Mouse (Mus musculus) frontal cortex, postnatal 36 days (tissue): ENCODE measurements around the gene Celf1.
A peak's percentile ranks its signal among the peaks of the same experiment; 100 is the strongest.
"Not testable (repeated sequence)": the region's sequence is repeated elsewhere in the genome, so short reads cannot be mapped to it uniquely, and the experiment has no call there.

ENCODE experiments used
- DNase-seq, 2 experiments: peaks; one replicate each; pipeline ENCODE4 v3.0.0; 2022; ENCODE audit warnings: low spot score in 2 of 2

Celf1 gene

DNA sequence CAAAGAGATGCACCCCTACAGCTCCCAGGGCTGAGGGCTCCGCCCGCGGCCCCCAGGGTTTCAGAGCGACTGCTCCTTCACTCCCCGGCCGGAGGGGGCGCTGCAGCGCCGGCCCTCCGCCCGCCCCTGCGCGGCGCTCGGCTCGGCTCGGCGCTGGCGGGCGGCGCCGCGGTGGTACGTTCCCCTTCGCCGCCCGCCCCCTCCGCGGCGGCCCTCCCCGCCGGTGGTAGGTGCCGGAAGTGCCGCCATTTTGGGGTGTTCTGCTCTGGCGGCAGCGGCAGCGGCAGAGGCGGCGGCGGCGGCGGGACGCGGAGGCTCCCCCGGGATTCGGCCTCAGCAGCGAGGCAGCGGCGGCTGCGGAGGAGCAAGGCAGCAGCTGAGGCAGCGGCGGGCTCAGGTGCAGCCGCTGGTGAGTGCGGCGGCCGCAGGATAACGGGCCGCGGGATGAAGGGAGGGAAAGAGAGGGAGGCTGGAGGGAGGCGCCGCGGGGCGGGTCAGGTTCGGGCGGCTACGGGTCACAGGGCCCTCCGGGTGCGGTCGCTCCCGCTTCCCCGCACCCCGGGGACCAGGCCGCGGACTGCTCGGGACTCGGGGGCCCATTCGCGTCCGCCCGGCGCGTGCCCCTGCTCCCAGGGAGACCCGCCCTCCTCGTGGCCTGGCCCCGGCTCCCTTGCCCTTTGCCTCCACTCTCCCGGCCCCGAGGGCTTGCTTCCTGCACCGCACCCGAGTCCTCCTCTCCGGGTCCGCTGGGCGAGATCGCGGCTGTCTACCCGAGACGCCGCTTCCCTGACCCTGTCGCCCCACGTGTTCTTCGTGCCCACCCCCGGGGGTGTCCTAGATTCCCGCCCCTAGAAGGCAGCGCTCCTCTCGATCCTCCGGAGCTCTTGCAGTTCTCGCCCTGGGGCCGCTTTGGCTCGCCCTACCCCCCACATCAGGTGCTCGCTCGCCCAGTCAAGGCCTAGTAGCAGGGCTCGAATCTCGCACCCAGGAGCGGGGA, at the start of gene Celf1:
TSS of gene Celf1 (plus strand) at position 150 of the 997 bp plus-strand sequence.
- peak; percentile 75 to 81 for DNase-seq

DNA sequence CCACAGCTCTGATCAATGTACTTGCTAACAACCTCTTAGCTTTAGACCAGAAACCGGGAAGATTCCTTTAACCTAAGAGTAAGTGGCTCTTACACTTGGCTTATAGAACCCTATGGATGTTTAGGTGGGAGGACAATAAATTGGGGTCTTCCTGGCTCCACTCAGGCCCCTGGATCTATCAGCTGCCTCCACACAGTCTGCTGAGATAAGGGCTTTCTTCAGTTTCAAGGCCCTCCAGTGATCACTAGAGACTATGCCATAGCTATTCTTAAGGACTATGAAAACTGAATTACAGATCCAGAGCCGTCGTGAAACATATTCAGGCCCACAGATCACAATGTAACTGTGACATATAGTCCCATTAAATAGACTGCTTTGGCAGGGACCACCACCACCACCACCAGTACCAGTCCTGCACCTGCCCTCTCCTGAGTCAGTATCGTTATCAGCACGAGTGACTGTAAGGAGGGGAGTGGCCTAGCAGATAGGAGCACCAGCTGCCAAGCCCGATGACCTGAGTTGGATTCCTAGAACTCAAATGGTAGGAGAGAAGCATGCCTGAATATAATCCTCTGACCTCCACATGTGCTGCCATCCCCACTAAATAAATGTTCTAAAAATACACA, 46.4 kb upstream of the Celf1 start:
- DNase-seq, result no peak

DNA sequence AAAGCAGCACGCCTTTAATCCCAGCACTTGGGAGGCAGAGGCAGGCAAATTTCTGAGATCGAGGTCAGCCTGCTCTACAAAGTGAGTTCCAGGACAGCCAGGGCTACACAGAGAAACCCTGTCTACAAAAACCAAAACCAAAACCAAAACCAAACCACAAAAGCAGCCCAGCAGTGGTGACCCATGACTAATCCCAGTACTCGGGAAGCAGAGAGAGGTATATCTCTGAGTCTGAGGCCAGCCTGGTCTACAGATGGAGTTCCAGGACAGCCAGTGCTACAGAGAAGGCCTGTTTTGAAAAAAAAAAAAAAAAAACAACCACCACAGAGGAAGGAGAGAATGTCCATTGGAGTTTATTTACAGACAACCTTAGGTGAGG, 45.9 kb upstream of the Celf1 start:
- DNase-seq, result not testable (repeated sequence)

DNA sequence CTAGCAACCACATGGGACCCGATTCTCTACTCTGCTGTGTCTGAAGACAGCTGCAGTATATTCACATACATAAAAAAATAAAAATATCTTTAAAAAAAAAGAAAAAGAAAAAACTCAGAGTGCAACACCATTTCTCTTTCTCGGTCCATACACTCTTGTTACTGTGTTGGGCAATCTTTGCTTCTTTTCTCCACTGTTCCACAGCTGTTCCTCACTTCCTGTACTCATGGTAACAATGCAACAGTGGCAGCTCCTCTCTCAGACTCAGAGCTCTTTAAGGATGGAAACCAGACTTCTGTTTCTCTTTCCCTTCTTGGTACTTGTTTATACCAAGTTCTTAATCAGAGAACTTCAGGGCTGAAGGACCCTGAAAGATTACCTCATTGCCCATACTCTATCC, 36.8 kb upstream of the Celf1 start:
- no peak for DNase-seq

DNA sequence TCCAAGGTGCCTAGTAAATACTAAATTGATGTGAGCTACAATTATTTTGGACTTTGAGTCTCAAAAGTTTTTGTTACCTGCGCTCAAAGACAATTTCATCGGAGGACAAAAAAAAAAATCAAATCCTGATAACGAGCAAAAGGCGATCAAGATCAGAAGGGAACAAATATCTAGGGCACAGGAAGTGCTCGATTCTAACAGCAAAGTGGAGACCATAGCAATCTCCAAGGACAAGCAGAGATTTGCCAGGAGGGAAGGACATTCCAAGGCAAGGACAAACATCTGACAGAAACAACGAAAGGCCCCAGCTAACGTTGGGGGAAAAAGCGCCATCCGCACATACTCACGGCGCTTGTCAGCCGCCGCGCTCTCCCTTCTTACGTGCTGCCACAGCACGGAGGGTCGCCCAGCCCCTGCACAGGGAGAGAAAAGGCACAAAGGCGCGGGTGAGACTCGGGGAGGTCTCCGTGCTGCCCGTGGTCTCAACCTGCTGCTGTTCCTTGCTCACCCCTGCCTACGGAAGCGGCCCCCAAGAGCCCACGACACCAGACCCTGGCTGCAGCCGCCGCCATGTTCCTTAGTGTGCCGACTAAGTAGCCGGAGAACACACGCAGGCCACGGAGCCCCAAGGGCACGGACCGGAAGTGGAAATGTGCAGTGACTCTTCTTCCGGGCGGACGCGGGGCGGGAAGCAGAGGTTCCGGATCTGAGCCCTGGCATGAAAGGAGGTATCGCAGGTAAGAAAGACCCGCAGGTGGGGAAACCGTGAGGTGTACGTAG, 35.9 kb upstream of the Celf1 start, which contains the start of the genes Kbtbd4 and Ndufs3:
TSS of gene Kbtbd4 (plus strand) at position 665 of the 780 bp plus-strand sequence.
TSS of gene Ndufs3 (minus strand) at position 752 of the 780 bp plus-strand sequence.
- DNase-seq, result peak; percentile 88 to 89

DNA sequence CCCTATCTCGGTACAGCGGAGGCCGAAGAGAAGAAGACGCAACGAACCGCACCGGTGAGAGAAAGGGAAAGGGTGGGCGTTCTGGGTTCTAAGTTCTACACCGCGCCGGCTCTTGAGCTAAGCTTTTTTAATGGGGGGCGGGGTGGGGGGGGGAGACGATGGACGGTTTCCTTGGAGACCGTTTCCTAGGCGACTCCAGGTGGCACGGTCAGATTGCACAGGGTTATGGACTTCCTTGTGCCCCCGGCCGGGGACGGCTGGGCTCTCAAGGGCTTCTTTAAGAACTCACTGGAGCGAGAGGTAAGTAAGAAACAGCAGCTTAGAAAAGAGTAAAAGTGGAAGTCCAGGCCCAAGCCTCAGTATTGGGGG, 35.3 kb upstream of the Celf1 start:
- DNase-seq, result no peak

DNA sequence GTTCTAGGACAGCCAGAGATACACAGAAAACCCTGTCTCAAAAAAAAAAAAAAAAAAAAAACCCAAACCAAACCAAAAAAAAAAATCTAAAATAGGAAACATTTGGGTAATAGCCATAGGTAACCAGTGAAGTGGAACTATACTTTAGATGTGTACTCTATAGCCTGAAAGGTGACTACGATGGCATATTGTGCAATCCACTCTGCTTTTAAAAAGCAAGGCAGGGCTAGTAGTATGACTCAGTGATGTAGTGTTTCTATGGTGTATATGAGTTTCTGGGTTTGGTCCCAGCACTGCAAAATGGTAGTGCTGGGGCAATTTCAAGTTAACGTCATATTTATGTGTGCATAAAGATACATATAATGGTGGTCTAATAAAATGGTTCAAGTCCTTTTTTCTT, 33.5 kb upstream of the Celf1 start:
- no peak for DNase-seq

DNA sequence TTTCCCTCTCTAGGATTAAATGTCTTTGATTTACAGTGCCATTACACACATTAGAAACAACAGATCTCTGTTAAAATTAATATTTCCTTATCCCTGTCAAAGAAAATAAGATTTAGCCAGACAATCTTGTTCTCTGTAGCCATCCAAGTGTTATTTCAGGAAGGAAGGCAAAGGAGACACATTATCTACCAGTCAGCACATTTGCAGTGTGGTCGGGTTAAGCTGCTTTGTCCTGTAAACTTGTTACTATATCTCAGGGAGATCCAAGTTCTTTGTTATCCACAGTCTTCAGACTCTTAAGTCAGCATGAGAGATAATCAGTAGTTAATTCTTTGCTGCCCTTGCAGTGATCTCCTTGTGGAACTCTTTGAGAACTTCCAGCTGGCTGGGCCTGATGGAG, 29.3 kb upstream of the Celf1 start:
- no peak for DNase-seq

DNA sequence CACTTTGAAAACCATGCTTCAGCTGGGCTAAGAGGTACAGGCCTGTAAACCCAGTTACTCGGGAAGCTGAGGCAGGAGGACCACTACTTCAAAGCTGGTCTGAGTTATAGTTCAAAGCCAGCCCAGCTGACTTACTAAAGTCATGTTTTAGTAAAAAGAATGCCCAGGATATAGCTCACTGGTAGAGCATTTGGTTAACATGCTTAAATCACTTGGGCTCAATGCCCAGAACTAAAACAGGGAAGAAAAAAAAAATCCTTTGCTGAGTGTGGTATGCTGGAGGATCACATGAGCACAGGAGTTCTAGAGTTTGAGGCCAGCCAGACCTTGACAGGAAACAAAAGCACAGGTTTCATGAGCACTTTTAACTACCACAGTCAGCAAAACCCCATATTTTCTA, 28.5 kb upstream of the Celf1 start:
- no peak for DNase-seq

DNA sequence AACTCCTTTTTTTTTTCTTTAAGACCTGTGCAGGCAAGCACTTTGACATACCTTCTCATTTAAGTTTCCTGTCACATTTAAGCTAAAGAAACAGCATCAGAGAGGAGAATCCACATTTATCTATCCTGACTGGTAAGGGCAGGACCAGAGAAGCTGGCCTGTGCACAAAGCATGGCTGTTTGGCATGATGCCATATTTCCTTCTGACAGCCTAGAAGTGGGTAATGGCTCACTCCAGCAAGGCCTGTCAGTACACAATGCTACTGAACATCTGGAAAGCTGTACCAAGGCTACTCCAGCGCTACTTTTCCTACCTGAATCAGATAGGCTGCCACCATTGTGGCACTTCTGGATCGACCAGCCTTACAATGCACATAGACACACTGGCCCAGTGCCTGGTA, 26.5 kb upstream of the Celf1 start:
- no peak for DNase-seq

DNA sequence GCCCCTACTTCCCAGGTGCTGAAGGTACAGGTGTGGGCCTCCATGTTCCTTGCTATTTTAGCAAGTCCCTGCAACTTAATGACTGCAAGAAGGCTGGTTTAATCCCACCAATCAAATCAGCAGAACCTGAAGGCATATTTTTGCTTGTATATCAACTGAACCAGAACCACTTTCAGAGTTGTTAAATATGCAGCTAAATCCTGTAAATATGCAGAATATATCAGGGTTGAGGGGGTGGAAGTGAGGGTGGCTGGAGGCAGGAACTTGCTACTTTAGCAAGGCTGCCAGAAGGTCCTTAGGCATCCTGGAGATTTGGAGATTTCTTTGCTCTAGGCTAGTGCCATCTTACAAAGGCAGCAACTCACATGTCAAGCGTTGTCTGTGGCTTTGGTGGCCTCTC, 24.7 kb upstream of the Celf1 start:
- DNase-seq, result no peak

DNA sequence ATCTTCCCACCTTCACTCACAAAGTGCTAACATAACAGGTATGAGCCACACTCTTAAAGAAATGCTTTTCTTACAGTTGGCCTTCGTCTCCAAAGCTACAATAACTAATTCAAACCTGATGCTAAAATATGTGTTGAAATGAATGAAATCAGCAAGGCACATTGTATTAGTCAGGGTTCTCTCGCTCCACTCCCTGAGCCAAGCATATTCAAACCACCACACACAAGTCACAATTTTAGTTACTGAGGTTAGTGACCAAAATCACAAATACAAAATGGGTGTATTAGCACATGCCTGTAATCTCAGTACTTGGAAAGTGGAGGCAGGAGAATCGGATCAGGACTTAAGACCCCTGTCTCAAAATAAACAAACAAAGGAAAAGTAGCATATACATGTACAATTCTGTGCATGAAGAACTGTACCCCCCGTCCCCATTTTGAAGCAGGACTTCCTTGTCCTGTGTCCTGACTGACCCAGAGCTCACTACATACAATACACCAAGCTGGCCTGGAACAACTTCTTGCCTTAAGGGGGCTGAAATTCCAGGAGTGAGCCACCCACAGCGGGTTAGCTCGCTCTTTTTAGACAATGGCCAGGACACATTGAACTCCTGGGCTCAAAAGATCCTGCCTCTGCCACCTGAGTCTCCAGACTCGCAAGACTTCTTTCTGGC, 23.5 kb upstream of the Celf1 start:
- peak in 1 of 2 experiments; percentile 58 for DNase-seq

DNA sequence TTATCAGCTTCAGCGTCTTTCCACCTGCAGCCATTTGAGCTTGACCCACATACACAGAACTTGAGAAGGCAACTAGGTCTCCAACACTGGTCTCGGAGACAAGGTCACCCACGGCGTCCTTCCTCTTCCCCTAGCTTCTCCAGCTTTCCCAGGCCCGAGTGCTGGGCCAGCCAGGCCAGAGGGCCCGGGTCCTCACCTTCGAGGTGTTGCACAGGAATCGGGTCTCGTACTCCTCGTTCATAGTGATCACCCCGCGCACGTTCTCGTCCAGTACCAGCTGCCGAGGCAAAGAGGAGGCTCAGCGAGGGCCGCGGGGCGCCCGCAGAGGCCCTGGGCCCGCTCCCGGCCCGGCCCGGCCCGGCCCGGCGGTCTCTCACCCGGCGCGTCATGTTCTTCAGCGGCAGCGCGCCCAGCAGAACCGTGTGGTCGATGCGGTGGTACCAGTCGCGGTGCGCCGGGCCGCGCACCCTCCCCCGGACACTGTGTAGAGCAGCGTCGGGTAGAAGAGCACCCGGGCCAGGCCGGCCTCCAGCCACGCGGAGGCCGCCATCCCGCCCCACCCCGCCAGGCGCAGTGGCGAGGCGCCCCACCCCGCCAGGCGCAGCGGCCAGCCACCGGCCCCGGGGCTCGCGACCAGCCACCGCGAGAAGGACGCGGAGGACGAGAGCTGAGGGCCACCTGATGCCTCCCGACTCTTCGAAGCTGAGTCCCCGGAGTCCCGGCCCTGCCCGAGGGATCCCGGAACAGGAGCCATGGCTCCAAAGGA, 22.8 kb upstream of the Celf1 start:
- peak; percentile 51 to 56 for DNase-seq

DNA sequence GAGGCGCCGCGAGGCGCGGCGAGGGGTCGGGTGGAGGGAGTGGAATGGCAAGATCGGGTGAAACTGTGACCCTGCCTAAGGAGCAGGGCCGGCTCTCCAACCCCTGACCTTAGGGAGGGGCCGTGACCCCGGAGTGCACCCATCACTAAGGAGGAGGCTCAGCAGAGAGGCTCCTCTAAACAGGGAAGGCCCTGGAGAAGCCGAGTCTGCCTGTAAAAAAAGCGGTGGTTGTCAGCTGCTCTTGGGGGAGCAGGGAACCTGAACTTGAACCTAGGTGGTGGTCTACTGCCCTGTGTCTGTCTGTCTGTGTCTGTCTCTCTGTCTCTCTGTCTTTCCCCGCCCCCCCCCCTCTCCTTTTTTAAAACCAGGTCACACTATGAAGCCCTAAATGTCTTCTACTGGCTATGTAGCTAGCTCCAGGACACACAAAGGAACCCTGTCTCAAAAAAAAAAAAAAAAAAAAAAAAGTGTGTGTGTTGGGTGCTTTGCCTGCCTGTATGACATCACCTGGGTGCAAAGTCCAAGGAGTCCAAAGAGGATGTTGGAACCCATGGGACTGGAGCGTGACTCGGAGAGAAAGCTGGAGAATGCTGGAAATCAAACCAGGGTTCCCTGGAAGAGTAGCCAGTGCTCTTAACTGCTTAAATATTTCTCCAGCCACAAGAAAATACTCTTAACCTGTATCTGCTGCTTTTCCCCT, 22.0 kb upstream of the Celf1 start:
- no peak for DNase-seq

DNA sequence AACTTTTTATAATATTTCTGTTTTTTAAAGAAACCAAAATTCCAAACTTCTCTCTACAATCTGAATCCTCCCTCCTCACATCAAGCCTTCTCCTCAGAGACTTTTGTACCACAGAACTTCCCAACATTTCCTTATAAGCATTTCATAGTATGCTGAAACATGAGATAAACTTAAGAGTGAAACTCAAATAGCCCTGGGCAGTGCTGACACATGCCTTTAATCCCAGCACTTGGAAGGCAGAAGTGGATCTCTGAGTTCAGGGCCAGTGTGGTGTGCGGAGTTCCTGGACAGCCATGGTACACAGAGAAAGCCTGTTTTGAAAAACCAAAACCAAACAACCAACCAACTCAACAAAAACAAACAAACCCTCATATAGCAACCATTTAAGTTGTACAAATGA, 19.0 kb upstream of the Celf1 start:
- no peak for DNase-seq

DNA sequence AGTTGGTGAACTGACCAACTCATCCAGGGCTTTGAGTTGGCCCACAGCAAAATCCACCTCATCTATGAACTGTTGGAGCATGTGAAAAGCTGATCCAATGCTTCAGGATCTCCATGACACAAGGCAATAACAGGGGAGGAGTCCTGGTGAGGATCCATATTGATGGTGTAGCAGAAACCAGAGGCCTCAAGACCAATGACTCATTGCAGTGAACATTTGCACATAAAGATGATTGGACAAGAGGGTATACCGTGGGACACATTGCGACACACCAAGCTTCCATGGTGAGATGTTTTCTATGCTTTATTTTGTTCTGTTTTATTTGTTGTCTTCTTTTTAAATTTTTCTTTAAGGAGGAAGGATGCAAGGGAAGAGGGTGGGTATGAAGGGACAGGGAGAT, 17.5 kb upstream of the Celf1 start:
- DNase-seq, result no peak

DNA sequence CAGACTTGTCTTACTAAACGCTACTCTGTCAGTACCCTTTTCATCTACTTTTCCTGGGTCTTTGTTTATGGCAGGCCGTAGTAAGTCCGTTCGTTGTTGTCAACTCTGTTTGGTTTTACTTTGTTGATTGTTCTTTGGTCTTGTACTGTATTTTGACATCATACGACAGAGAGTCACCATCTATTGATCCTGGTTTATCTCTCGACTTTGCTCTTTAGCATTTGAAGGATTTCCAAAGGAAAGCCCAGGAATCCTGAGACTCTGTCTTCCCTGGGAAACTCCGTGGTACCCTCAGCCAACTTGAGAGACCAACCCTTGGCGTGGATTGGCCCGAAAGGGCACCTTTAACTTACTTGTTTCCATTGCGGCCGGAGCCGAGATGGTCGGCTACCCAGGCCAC, 11.6 kb upstream of the Celf1 start:
- no peak for DNase-seq

DNA sequence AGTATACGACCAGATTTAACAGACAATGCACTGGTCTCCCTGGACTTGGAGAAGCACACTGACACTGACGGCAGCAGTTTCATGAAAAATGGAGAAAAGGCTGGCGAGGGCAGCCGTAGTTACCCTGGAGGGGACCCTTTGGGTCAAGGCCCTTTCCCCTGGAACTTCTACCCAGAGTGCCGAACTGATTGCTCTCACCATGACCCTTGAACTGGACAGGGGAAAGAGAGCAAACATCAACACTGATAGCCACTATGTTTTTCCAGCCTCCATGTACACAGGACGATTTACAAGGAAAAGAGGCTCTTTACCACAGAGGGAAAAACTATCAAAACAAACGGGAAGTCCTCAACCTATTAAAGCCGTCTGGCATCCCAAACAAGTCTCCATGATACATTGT, 8.4 kb upstream of the Celf1 start:
- DNase-seq, result no peak

DNA sequence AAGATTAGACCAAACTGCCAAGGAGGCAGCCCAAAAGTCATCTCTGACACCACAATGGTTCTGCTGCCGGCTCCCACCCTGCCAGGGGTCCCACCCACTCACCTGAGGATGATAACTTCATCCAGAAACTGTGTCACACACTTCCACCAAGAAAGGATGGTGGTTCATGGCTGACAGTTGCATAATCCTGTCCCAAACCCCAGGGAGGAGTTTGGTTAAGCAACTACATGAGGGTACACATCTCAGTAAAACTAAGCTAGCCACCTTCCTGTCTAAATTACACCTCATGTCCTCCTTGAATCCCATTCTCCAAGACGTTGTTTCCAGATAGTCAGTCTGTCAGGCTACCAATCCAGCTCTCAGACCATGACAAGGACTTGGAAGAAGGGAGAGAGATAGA, 7.9 kb upstream of the Celf1 start:
- DNase-seq, result no peak

DNA sequence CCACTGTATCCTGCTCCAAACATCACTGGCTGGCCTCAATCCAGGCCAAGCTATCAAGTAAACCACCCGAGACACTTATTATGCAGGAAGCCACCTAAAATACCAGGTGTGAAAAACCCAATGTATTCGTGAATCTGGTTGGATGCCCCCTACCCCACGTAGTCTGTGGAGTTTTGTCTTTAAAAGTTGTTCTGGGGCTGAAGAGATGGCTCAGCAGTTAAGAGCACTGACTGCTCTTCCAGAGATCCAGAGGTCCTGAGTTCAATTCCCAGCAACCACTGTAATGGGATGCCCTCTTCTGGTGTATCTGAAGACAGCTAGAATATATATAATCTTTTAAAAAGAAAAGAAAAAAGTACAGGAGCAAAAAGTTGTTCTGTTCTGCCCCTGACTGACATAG, 1.8 kb upstream of the Celf1 start:
- no peak for DNase-seq
